Mouse (Mus musculus) embryonic facial prominence, embryonic 12.5 days (tissue): ENCODE results near the gene Gm17655. TPM values are rescaled to one million over a fixed set of nuclear protein-coding genes. Genes with fewer than 3 reads are reported as not detected.
"Not testable (repeated sequence)": the region's sequence is repeated elsewhere in the genome, so short reads cannot be mapped to it uniquely, and the experiment has no call there.

Experiments used
- ATAC-seq: fragments of 200-750 bp; cut with Nextera tagmentation; 2 replicates; pipeline ENCODE4 v1.8.0; 2017; ENCODE audit not compliant: insufficient number of reproducible peaks, insufficient read depth, low FRiP score, low TSS enrichment
- H3K27ac ChIP-seq: fragments of 300-500 bp; sonication (generic); 2 replicates; pipeline ENCODE4 v1.5.1; 2016; ENCODE audit warnings: mild to moderate bottlenecking
- H3K27me3 ChIP-seq: fragments of 300-500 bp; sonication (generic); 2 replicates; pipeline ENCODE4 v1.6.1; 2016; ENCODE audit warnings: mild to moderate bottlenecking, moderate library complexity
- H3K36me3 ChIP-seq: fragments of 300-500 bp; sonication (generic); 2 replicates; pipeline ENCODE4 v1.6.1; 2016; ENCODE audit warnings: mild to moderate bottlenecking
- H3K4me1 ChIP-seq: fragments of 300-500 bp; sonication (generic); 2 replicates; pipeline ENCODE4 v1.6.1; 2016
- H3K4me2 ChIP-seq: fragments of 300-500 bp; sonication (generic); replicated peaks from 2 replicates; pipeline ENCODE4 v1.6.1; 2016; ENCODE audit warnings: mild to moderate bottlenecking, moderate library complexity
- H3K4me3 ChIP-seq: fragments of 300-500 bp; sonication (generic); 2 replicates; pipeline ENCODE4 v1.5.1; 2016; ENCODE audit warnings: mild to moderate bottlenecking
- H3K9ac ChIP-seq: fragments of 300-500 bp; sonication (generic); 2 replicates; pipeline ENCODE4 v1.6.1; 2016; ENCODE audit warnings: mild to moderate bottlenecking, moderate library complexity
- H3K9me3 ChIP-seq: fragments of 300-500 bp; sonication (generic); 2 replicates; pipeline ENCODE4 v1.6.1; 2016; ENCODE audit warnings: mild to moderate bottlenecking, moderate library complexity
- WGBS: fragments of 180-500 bp; shearing (Covaris S2); methylation state at CpG from one replicate; pipeline ENCODE4 v1.1.7; 2016; 5-methylcytosine and 5-hydroxymethylcytosine counted together
- polyA plus RNA-seq: library from polyadenylated mRNA; unstranded; fragments of >200 nt; fragmentation: Nextera tagmentation; extraction: Ambion mirVana; gene quantifications from 2 replicates; pipeline ENCODE4 v1.2.1, GENCODE M21; 2016

Gm17655 gene
- polyA plus RNA-seq, 1 experiment from 2014 or later, result 2.9 TPM

DNA sequence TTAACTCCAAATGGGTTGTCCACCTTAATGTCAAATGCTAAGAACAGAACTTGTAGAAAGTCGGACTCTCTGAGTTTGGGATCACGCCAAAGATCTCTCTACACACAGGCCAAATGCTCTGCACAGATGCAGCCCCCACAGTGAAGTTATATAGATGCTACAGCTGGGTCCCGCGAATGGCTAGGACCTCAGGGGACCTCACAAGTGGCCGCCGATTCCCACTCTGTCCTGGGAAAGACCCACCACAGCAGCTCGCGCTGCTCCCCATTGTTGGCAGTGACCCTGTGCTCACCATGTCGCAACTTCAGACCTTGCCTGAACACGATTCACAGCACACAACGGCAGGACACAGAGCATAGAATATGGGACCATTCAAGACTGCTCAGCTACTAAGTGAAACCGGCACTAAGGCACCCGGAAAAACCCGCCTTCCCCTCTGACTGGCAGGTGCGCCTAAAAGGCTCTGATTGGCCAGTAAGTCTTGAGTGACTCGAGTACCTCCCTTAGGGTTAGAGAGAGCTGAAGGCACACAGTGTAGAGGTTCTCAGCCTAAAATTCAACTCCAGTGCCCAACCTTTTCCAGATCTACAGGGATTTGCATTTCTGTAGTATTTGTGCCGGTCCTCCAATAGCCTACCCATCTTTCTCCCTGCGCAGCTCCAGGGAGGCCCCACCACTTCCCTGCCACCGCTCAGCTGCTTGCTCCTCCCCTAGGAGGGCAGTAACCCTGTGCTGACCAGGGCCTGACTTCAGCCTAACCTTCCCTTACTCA lies 14.5 kb downstream of the Gm17655 start:
- Histone ChIP-seq H3K9ac (peak overlapping the region; percentile 36; the same call in 1 of the 2 replicates), H3K4me2 (peak overlapping the region; percentile 52), H3K27me3 (no peaks in the 10 kb centered on the region), H3K27ac (no peak overlapping the region), H3K36me3 (no peaks in the 10 kb centered on the region), H3K9me3 (no peaks in the 10 kb centered on the region), H3K4me3 (peak overlapping the region; percentile 52), H3K4me1 (no peaks in the 10 kb centered on the region)
- WGBS, result 3% methylated on average over 19 of the region's 19 CpGs
- peak; percentile 89 for ATAC-seq

DNA sequence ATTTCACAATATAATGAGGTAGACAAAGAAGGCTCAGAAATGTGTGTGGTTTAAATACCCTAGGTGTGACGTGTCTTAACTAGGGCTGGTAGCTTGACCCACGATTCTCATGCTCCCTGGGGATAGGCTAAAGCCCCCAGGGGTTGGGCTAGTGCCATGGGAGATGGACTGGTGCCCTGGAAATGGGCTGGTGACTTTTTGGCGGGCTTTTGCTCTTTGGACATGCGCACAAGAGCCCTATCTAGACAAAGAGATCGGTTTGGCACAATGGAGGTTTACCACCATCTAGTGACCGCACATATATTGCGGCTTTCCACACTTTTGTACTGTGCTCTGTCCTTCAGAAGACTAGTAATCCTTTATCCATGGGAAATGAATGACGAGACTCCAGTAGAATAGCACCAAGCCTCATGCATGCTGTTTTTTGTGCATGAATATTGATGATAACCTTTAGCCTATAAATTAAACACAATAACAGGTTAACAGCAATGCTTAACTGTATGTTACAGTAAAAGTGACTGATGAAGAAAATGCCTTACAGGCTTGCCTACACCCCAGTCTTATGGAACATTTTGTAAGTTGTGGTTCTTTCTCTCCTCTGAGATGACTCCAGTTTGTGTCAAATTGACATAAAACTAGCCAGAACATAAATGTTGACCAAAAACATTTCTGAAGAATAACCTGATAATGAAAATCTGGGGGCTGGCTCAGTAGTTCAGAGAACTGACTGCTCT lies 48.5 kb downstream of the Gm17655 start:
- not testable (repeated sequence) for H3K4me3 ChIP-seq, H3K27ac ChIP-seq
- ATAC-seq, result peak; percentile 56; the same call in 1 of the 2 replicates

DNA sequence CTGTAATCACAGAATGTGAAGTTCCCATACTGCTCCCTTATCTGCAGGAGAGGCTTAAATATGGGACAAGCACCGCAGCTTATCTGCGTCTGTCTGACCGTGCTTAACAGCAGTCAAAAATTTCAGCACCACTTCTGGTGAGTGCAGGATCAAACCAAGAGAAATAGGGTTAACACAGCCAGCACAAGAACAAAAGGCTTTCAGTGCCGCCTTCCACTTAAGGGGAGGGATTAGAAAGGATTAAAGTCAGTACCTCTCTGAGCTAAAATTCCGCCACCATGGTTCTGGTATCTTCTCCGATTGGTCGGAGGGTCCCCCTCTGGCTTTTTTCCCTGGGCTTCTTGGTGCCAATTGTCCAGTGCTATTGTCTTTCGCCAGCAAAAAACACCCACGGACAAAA lies 49.0 kb downstream of the Gm17655 start:
- Histone ChIP-seq H3K4me1 (no peaks in the 10 kb centered on the region), H3K27me3 (no peaks in the 10 kb centered on the region), H3K27ac (no peak overlapping the region), H3K9ac (no peak overlapping the region), H3K36me3 (no peaks in the 10 kb centered on the region), H3K4me3 (no peak overlapping the region), H3K9me3 (peaks cover 6% of the 10 kb centered on the region; the same call in 1 of the 2 replicates), H3K4me2 (peak overlapping the region; percentile 27; the same call in 1 of the 2 replicates)
- ATAC-seq, result no peak
- WGBS, result 43% methylated on average over 9 of the region's 9 CpGs

More for the DNA sequence above, 48.5 kb downstream of the Gm17655 start:
- H3K4me1 ChIP-seq, H3K36me3 ChIP-seq, H3K9ac ChIP-seq, H3K9me3 ChIP-seq, H3K27me3 ChIP-seq: not testable (repeated sequence)
- 47% methylated on average over 8 of the region's 8 CpGs for WGBS
- H3K4me2 ChIP-seq, result peak overlapping the region; percentile 27; the same call in 1 of the 2 replicates

DNA sequence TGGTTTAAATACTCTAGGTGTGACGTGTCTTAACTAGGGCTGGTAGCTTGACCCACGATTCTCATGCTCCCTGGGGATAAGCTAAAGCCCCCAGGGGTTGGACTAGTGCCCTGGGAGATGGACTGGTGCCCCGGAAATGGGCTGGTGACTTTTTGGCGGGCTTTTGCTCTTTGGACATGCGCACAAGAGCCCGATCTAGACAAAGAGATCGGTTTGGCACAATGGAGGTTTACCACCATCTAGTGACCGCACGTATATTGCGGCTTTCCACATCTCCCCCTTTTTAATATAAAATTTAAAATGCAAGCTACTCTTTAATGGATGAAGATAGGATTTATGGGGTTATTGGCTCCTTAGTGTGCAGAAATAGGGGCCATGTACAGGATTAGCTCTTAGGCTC lies 56.5 kb downstream of the Gm17655 start:
- H3K4me3 ChIP-seq, H3K27ac ChIP-seq, H3K9ac ChIP-seq, ATAC-seq, H3K4me1 ChIP-seq, H3K4me2 ChIP-seq, H3K36me3 ChIP-seq, H3K27me3 ChIP-seq: not testable (repeated sequence)
- WGBS, result 88% methylated on average over 10 of the region's 10 CpGs
- peaks cover 19% of the 10 kb centered on the region; the same call in 1 of the 2 replicates for H3K9me3 ChIP-seq

Other genes with a start within 250 kb of the Gm17655 start
- 0.70 and 1.1 TPM in 2 replicates for gene Gm15446, start 149.1 kb downstream of the Gm17655 start, polyA plus RNA-seq
- gene Zfp932, start 76.0 kb downstream of the Gm17655 start, polyA plus RNA-seq, result 27.4 and 28.7 TPM in 2 replicates
- 1.2 and 1.5 TPM in 2 replicates for gene Gm35315, start 21.9 kb upstream of the Gm17655 start, polyA plus RNA-seq
- 1.4 and 1.7 TPM in 2 replicates for gene Plcxd1, start 27.5 kb upstream of the Gm17655 start, polyA plus RNA-seq
- gene Gtpbp6, start 35.7 kb upstream of the Gm17655 start, polyA plus RNA-seq, result 43.1 and 47.2 TPM in 2 replicates
- gene Zfp605, start 37.6 kb upstream of the Gm17655 start, polyA plus RNA-seq, result 7.0 and 7.5 TPM in 2 replicates
- 39.5 and 42.0 TPM in 2 replicates for gene Chfr, start 63.3 kb upstream of the Gm17655 start, polyA plus RNA-seq
- gene Golga3, start 104.2 kb upstream of the Gm17655 start, polyA plus RNA-seq, result 26.7 and 28.3 TPM in 2 replicates
- gene Ankle2, start 158.5 kb upstream of the Gm17655 start, polyA plus RNA-seq, result 39.4 and 41.3 TPM in 2 replicates
- gene Pgam5, start 197.4 kb upstream of the Gm17655 start, polyA plus RNA-seq, result 80.7 TPM in 2 replicates
- 7.1 and 9.0 TPM in 2 replicates for gene Pxmp2, start 213.7 kb upstream of the Gm17655 start, polyA plus RNA-seq
- gene Pole, start 213.8 kb upstream of the Gm17655 start, polyA plus RNA-seq, result 35.3 and 40.5 TPM in 2 replicates